Mouse (Mus musculus) CH12.LX (cell line): ENCODE results near the gene Emp1. TPM values are rescaled to one million over a fixed set of nuclear protein-coding genes. Genes with fewer than 3 reads are reported as not detected.

Experiments
- DNase-seq: peaks from one replicate; pipeline ENCODE4 v3.0.0-alpha.2; 2013; ENCODE audit errors: extremely low read depth
- H3K27ac ChIP-seq: 2 replicates; pipeline ENCODE4 v1.5.1; 2012; ENCODE audit warnings: low read depth, mild to moderate bottlenecking, control low read depth, moderate library complexity; ENCODE audit not compliant: insufficient read depth
- H3K27me3 ChIP-seq: replicated peaks from 2 replicates; pipeline ENCODE3; 2012; ENCODE audit warnings: inconsistent platforms
- H3K36me3 ChIP-seq, 2 experiments: replicated peaks in 1 of 2; 2 replicates each; pipeline versions ENCODE3 to v1.6.1; 2012; ENCODE audit warnings: inconsistent platforms in 1 of 2, low read length in 1 of 2, mild to moderate bottlenecking in 1 of 2, mixed read lengths in 1 of 2, moderate library complexity in 1 of 2; ENCODE audit not compliant: control insufficient read depth in 1 of 2, insufficient read depth in 1 of 2
- H3K4me1 ChIP-seq, 2 experiments: 2 replicates each; pipeline ENCODE4 v1.6.1; 2012; ENCODE audit warnings: inconsistent platforms in 1 of 2, moderate library complexity in 1 of 2; ENCODE audit not compliant: insufficient read depth in 2 of 2, control insufficient read depth in 1 of 2
- H3K4me2 ChIP-seq: 2 replicates; pipeline ENCODE4 v1.6.1; 2012; ENCODE audit warnings: low read depth, mild to moderate bottlenecking, control low read depth; ENCODE audit not compliant: poor library complexity, insufficient read depth, severe bottlenecking
- H3K4me3 ChIP-seq, 3 experiments: fragments of 150-350 bp in 1 of 3; sonication (generic) in 1 of 3; replicated peaks in 1 of 3; 2 replicates each; pipeline versions ENCODE3 to v1.5.1; 2011 to 2012; ENCODE audit warnings: low read depth in 2 of 3, low read length in 2 of 3, mild to moderate bottlenecking in 2 of 3, moderate library complexity in 2 of 3, control low read depth in 1 of 3, improper control_type of control experiment in 1 of 3, inconsistent platforms in 1 of 3, mixed read lengths in 1 of 3; ENCODE audit not compliant: poor library complexity in 1 of 3
- H3K79me2 ChIP-seq: replicated peaks from 2 replicates; pipeline ENCODE4 v1.6.1; 2012; ENCODE audit warnings: mild to moderate bottlenecking, moderate library complexity; ENCODE audit not compliant: control insufficient read depth, poor library complexity, insufficient read depth, severe bottlenecking; ENCODE audit errors: extremely low read depth
- H3K9ac ChIP-seq: 2 replicates; pipeline ENCODE4 v1.6.1; 2012; ENCODE audit warnings: low read depth, mild to moderate bottlenecking, control low read depth, moderate library complexity; ENCODE audit not compliant: insufficient read depth
- H3K9me3 ChIP-seq: replicated peaks from 2 replicates; pipeline ENCODE3; 2012; ENCODE audit warnings: low read length, inconsistent platforms, mixed read lengths
- BHLHE40 ChIP-seq: IDR thresholded peaks from 2 replicates; pipeline ENCODE4 v1.6.1; 2011; ENCODE audit warnings: mild to moderate bottlenecking, low read depth, low read length, improper control_type of control experiment
- CTCF ChIP-seq, 2 experiments: IDR thresholded peaks in 1 of 2; conservative IDR thresholded peaks in 1 of 2; 2 replicates each; pipeline ENCODE4 v1.5.1; 2011 to 2012; ENCODE audit warnings: low read depth in 2 of 2, low read length in 2 of 2, improper control_type of control experiment in 1 of 2, inconsistent platforms in 1 of 2, mild to moderate bottlenecking in 1 of 2, moderate library complexity in 1 of 2
- EP300 ChIP-seq: IDR thresholded peaks from 2 replicates; pipeline ENCODE4 v1.6.1; 2011; ENCODE audit warnings: low read length, improper control_type of control experiment
- ETS1 ChIP-seq: conservative IDR thresholded peaks from 2 replicates; pipeline ENCODE4 v1.6.1; 2012; ENCODE audit warnings: low read depth, mild to moderate bottlenecking, inconsistent platforms, low read length, improper control_type of control experiment, moderate library complexity
- HCFC1 ChIP-seq: IDR thresholded peaks from 2 replicates; pipeline ENCODE4 v1.6.1; 2012; ENCODE audit warnings: low read depth, mild to moderate bottlenecking, inconsistent platforms, low read length, improper control_type of control experiment
- JUN ChIP-seq: IDR thresholded peaks from 2 replicates; pipeline ENCODE4 v1.6.1; 2011; ENCODE audit warnings: low read depth, mild to moderate bottlenecking, low read length, improper control_type of control experiment, moderate library complexity; ENCODE audit not compliant: insufficient read depth
- MXI1 ChIP-seq: IDR thresholded peaks from 2 replicates; pipeline ENCODE4 v1.6.1; 2011; ENCODE audit warnings: mild to moderate bottlenecking, low read depth, low read length, improper control_type of control experiment
- MYC ChIP-seq: IDR thresholded peaks from 2 replicates; pipeline ENCODE4 v1.6.1; 2011; ENCODE audit warnings: low read depth, mild to moderate bottlenecking, improper control_type of control experiment, low read length
- NELFE ChIP-seq: IDR thresholded peaks from 2 replicates; pipeline ENCODE4 v1.6.1; 2011; ENCODE audit warnings: low read depth, low read length, improper control_type of control experiment
- PAX5 ChIP-seq: IDR thresholded peaks from 2 replicates; pipeline ENCODE4 v1.6.1; 2012; ENCODE audit warnings: low read length, inconsistent platforms, mixed read lengths
- POLR2A ChIP-seq: IDR thresholded peaks from 2 replicates; pipeline ENCODE4 v1.6.1; 2011; ENCODE audit warnings: low read depth, mild to moderate bottlenecking, improper control_type of control experiment, low read length
- POLR2AphosphoS2 ChIP-seq: IDR thresholded peaks from 2 replicates; pipeline ENCODE4 v1.6.1; 2011; ENCODE audit warnings: low read depth, low read length, improper control_type of control experiment
- RAD21 ChIP-seq: IDR thresholded peaks from 2 replicates; pipeline ENCODE4 v1.6.1; 2011; ENCODE audit warnings: low read depth, mild to moderate bottlenecking, low read length, improper control_type of control experiment, moderate library complexity
- TCF12 ChIP-seq: IDR thresholded peaks from 2 replicates; pipeline ENCODE4 v1.6.1; 2014; ENCODE audit warnings: low read depth, mild to moderate bottlenecking, inconsistent platforms, low read length, improper control_type of control experiment
- UBTF ChIP-seq: IDR thresholded peaks from 2 replicates; pipeline ENCODE4 v1.6.1; 2012; ENCODE audit warnings: low read depth, mild to moderate bottlenecking, inconsistent platforms, low read length, improper control_type of control experiment, moderate library complexity
- USF1 ChIP-seq: IDR thresholded peaks from 2 replicates; pipeline ENCODE4 v1.6.1; 2014; ENCODE audit warnings: low read depth, mild to moderate bottlenecking, inconsistent platforms, low read length, improper control_type of control experiment
- USF2 ChIP-seq: conservative IDR thresholded peaks from 2 replicates; pipeline ENCODE4 v1.6.1; 2011; ENCODE audit warnings: low read depth, low read length, improper control_type of control experiment
- ZKSCAN1 ChIP-seq: IDR thresholded peaks from 2 replicates; pipeline ENCODE4 v1.6.1; 2012; ENCODE audit warnings: low read depth, inconsistent platforms, low read length, improper control_type of control experiment, borderline replicate concordance
- ZMIZ1 ChIP-seq: IDR thresholded peaks from 2 replicates; pipeline ENCODE4 v1.6.1; 2012; ENCODE audit warnings: low read depth, mild to moderate bottlenecking, inconsistent platforms, low read length, improper control_type of control experiment
- ZNF384 ChIP-seq: IDR thresholded peaks from 2 replicates; pipeline ENCODE4 v1.6.1; 2012; ENCODE audit warnings: low read depth, low read length, improper control_type of control experiment, inconsistent platforms
- dilution Hi-C: fragments of 300-500 bp; cut with MboI; formaldehyde crosslinking; loops from 2 replicates; pipeline ENCODE4 v1.14.3; 2020; ENCODE audit warnings: low sequenced_read_pairs; ENCODE audit not compliant: extremely low pct_unique_long_range_greater_than_20kb, extremely low pct_ligation_motif_present
- in situ Hi-C: fragments of 300-500 bp; cut with MboI; formaldehyde crosslinking; loops from 3 replicates; pipeline ENCODE4 v1.14.3; 2019; ENCODE audit warnings: low sequenced_read_pairs, low pct_ligation_motif_present, low pct_unique_long_range_greater_than_20kb, mixed read lengths
- polyA plus RNA-seq: library from polyadenylated mRNA; unstranded; fragments of >175 nt; gene quantifications from 2 replicates; pipeline ENCODE4 v1.2.1, GENCODE M21; 2012; ENCODE audit warnings: low read depth; ENCODE audit not compliant: insufficient read length
- total RNA-seq, 2 experiments: library from RNA; depleted of rRNA; stranded (reverse); fragments of 300-350 nt in 1 of 2; fragments of >200 nt in 1 of 2; gene quantifications; 2 replicates each; pipeline ENCODE4 v1.2.3; 2012 to 2014

Emp1 gene
- total and polyA plus RNA-seq, 3 experiments: 1.9 to 11.3 (median 7.0) TPM

DNA sequence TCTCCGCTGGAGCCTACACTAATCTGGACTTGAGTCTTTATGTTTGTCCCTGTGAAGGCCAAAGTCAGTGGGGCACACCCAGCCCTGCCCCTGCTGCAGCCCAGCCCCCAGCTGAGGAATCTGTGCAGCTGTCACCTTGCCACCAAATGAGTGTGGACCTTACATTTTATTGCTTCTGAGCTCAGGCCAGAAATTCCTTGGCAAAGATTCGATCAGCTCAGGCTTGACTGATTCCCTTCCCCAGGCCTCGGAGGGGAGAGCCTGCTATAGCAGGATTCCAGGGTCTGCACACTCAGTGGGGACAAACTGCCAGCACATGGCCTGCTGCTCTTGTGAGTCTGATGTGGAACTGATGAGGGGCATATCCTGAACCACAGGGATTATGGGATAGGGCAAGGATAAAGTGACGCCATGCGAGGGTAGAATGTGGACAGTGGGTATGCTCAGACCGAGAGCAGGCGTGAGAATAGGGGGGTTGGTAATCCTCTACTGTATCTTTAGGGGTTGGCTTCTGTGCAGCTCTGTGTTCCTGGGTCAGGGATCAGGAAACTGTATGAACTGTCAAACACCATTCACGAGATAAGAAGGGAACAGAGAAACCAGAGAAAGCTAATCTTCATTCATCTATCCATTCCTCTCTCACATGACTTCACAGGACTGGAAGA, 10.6 kb upstream of the Emp1 start:
- H3K4me3 ChIP-seq: no peak overlapping the region
- no peaks in the 10 kb centered on the region for H3K27me3 ChIP-seq
- H3K9ac ChIP-seq: no peak overlapping the region
- dilution Hi-C loops: no loop called here
- no peaks in the 10 kb centered on the region for H3K36me3 ChIP-seq
- H3K79me2 ChIP-seq: no peaks in the 10 kb centered on the region
- in situ Hi-C loops: no loop called here
- no peaks in the 10 kb centered on the region for H3K9me3 ChIP-seq
- DNase-seq: no peak
- H3K4me1 ChIP-seq: peaks cover 0 to 12% of the 10 kb centered on the region in 2 experiments; a peak in 2 of 4 replicates
- H3K27ac ChIP-seq: no peak overlapping the region
- H3K4me2 ChIP-seq: no peak overlapping the region
- no peak for TF ChIP-seq PAX5
- TF ChIP-seq ZKSCAN1: no peak
- TF ChIP-seq USF2: no peak
- no peak for TF ChIP-seq CTCF (conservative IDR thresholded peaks at IDR 0.05 in 1 of 2, IDR thresholded peaks at IDR 0.05 in 1 of 2; ENCODE audit: low read depth in 2 of 2, low read length in 2 of 2)
- no peak for TF ChIP-seq MXI1
- TF ChIP-seq NELFE: no peak
- TF ChIP-seq RAD21: no peak
- TF ChIP-seq USF1: no peak
- TF ChIP-seq TCF12: no peak
- no peak for TF ChIP-seq ZNF384
- TF ChIP-seq ETS1: no peak
- TF ChIP-seq EP300: no peak

DNA sequence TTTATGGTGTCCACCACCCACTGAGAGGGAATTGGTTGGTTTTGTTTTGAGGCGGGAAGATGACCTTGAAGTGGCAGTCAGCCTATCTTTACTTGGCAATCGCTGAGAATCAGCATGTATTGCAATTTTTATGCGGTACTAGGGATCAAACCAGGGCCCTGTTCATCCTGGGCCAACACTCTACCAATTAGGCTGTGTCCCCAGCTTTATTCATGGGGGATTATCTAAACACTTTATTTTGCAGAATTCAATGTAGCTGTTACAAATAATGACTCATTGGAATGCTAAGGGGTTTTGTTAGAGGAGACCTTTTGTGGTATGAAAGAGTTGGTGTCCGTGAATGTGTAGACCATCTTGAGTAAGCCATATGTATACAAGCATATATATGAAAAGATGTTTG, 9.8 kb upstream of the Emp1 start:
- DNase-seq: no peak
- Histone ChIP-seq H3K27me3 (no peaks in the 10 kb centered on the region), H3K79me2 (no peaks in the 10 kb centered on the region), H3K4me1 (peaks cover 0 to 12% of the 10 kb centered on the region in 2 experiments; a peak in 2 of 4 replicates), H3K27ac (no peak overlapping the region), H3K9ac (no peak overlapping the region), H3K36me3 (no peaks in the 10 kb centered on the region), H3K4me2 (no peak overlapping the region), H3K4me3 (no peak overlapping the region), H3K9me3 (no peaks in the 10 kb centered on the region)
- in situ Hi-C loops (no loop called here), dilution Hi-C loops (no loop called here)
- TF ChIP-seq ETS1 (no peak), MYC (no peak), POLR2A (no peak), POLR2AphosphoS2 (no peak), UBTF (no peak), ZMIZ1 (no peak), USF2 (no peak), JUN (no peak), BHLHE40 (no peak), HCFC1 (no peak)
